Mouse (Mus musculus): ENCODE results near the gene Itk.

Gene Itk

DNA sequence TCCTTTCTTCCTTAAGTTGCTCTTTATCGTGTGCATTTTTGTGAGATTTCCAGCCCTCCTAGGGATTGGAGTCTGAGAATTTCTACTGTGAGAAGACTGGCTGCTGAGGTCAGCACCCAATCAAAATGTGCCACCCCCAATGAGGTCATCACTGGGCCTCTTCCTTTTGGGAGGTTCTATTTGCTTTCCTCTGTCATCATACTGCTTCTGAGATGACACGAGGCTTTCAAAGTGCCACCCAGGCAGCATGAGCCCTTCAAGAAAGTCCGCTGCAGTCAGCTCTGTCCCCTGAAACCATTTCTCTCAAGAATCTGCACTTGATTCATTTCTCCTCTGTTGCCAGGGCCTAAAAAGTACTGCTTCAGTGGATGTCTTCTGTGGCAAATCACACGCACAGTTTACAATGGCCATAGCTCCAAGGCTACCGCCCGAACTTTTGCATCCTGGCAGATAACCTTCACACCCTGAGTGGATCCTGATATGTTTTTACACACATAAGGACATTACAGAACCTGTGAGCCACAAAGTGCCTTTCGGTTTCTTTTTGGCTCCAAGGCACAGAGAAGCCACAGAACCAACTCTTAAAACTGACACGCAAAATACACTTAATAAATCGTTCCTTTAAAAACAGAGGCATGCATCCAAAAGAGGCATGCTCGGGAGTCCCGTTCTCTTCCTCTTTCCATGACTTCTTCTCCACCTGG, 80.9 kb downstream of the Itk start:
- in situ Hi-C loops (cut with MseI, MboI): no loop called here

GRCm38 (mm10) chr11:46307768-46308167, 81.5 kb downstream of the Itk start:
- in situ Hi-C loops (cut with MseI, MboI): no loop called here

DNA sequence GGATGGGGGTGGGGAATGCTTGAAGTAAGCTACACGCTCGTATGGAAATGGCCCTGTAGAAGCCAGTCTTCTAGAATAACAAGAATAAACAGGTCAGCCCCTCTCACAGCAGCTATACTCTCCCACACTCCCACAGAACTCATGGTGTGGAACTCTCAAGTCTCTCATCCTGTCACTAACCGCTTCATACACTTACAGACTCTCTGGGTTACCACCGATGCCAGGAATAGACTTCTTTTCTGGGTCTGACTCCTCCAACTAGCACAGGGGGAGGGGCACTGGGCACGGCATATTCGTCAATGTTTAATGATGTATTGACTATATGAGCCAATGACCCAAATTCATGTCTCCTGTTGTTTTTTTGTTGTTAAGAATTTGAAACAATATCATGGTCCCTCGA, 82.5 kb downstream of the Itk start:
- in situ Hi-C loops (cut with MseI, MboI): no loop called here

DNA sequence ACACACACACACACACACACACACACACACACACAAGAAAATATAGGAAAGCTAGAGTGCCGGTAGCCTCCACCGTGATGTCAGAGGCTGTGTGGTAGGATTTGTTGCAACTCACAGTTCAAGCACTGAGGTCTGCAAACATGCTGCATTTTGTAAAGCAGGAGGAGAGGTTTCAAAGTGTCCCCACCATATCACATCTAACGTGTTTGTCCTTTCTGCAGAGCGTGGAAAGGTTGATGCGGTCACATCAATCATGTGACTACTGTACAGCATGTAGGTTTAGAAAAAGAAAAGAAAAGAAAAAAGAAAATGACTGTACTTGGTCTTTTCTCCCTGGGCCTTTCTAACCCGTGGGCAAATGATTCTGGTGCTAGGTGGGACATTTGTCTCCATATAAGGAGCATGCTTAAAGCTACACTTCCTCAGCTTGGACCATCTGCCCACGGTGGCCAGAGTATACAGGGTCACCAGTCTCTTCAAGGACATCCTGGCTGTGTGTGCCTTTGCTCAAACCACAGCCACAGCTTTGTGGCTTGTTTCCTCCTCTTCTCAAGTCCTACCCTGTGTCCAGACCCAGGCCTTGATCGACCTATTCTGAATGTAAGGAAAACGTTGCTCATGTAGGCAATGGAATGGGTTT, 83.3 kb downstream of the Itk start:
- in situ Hi-C loops (cut with MseI, MboI): no loop called here

GRCm38 (mm10) chr11:46304864-46305710, 84.2 kb downstream of the Itk start:
- in situ Hi-C loops (cut with MseI, MboI): no loop called here

DNA sequence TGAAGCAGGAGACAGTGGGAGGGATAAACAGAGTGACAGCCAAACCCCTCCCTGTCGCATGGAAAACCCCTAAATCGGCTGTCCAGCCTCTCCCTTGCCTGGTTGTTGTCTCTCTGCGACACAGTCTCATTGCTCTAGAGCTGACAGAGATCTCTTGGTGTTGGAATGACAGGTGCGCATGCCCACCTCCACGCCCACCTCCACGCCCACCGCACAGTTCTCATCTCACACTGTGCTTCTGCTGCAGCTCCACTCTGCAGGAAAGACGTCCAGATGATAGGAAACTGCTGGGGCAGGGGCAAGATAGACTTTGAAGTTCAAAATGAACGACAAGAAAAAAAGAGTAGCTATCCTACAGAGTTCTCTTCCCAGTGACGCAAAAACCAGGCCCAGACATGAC, 85.2 kb downstream of the Itk start:
- in situ Hi-C loops (cut with MseI, MboI): no loop called here

DNA sequence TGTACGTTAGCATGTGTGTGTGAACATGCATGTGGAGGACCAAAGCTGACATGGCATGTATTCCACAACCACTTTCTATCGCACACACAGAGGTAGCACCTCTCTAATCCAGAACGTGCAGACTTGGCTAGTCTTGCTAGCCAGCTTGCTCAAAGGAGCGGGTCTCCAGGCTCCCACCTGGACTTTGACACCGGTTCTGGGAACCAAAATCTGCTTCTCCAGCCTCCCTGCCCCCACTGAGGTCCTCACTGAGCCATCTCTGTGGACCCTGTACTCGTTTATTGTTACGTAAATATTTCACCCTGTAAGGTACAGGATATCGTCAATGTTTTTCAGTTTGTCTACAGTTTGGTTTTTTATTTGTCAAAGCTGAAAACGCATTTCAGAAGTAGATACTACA, 86.8 kb downstream of the Itk start:
- in situ Hi-C loops (cut with MseI, MboI): no loop called here

DNA sequence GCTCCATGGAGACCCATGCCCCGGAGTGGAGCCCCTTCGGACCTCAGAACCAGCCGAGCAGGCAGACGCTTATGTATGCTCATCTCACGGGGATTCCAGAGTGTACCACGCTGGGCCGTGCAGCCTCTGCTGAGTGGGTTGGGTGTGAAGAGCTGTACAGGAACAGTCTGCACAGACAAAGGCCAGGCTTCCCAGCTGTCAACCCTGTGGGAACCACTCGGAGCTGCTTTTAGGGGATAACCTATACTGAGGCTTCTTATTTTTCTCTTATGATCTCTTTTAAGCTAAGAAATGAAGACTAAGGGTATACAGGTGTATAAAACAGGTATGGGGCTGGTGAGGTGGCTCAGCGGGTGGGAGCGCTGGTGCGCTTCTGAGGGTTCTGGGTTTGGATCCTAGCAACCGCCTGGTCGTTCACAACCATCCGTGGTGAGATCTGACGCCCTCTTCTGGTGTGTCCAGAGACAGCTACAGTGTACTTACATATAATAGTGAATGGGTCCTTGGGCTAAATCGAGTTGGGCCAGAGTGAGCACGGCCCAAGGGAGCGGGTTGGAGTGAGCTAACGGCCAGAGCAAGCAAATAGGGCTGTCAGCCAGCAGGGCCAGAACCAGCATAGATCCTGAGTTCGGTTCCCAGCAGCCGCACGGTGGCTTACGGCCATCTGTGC, 87.6 kb downstream of the Itk start:
- in situ Hi-C loops (cut with MseI, MboI): no loop called here

- in situ Hi-C loops (cut with MseI, MboI): no loop called here
Measured at GRCm38 (mm10) chr11:46299901-46300300, 89.4 kb downstream of the Itk start.

- in situ Hi-C loops (cut with MseI, MboI): no loop called here
Measured at GRCm38 (mm10) chr11:46298889-46299785, 90.2 kb downstream of the Itk start.

GRCm38 (mm10) chr11:46294390-46294789, 94.9 kb downstream of the Itk start:
- in situ Hi-C loops (cut with MseI, MboI): no loop called here

GRCm38 (mm10) chr11:46293491-46293890, 95.8 kb downstream of the Itk start:
- in situ Hi-C loops (cut with MseI, MboI): no loop called here

DNA sequence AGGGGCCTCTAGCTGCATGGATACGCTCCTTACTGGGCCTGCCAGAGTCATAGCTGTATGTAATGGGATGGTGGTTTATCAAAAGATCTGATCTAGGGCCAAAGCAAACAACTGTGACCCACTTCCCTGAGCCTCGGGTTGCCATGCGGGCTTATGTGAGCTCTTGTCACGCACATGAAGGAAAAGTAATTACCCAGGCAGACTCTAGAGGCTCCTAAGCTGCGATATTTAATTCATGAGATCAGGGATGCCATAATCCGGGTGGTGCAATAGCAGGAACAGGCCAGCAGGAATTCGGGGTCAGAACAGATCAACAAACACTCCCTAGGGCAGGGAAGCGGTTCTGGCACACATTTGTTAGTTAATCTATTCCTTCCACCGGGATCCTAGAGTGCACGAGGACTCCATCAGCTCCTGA, 98.3 kb downstream of the Itk start:
- in situ Hi-C loops (cut with MseI, MboI): no loop called here

DNA sequence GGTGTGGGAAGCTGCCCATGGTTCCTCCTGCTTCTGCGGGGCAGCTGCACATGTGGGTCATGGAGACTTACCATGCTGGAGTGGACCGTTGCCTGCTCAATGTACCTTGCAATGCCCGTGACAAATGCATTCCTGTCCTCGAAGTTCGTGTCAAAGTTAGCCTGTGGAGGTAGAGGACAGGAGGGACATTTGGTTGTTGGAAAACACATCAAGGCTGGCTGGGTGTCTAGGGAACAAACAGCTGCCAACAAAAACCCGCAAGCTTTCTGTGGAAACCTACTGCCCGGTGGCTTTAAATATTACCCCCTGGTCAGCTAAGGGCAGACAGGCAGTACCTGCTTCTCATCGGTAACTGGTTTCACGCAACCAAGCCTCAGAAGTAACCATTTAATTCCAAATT, 99.8 kb downstream of the Itk start:
- in situ Hi-C loops (cut with MseI, MboI): no loop called here

DNA sequence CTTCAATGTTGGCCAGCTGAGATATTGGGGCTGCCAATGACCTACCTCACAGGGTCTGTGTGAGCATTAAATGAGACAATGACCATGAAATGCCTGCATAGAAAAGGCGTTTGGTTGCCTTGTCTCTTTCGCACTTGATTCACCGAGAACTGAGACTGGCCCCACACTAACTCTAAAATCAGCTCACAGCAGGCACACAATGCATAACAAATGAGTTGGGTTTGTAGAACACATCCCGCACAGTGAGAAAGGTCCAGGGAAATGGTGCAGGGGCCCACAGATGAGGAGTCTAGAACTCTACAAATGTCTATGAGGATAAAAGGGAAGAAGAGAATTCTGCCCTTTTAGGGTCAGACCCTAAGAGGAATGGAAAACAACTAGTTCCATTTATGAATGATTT, 100.3 kb downstream of the Itk start:
- in situ Hi-C loops (cut with MseI, MboI): no loop called here

DNA sequence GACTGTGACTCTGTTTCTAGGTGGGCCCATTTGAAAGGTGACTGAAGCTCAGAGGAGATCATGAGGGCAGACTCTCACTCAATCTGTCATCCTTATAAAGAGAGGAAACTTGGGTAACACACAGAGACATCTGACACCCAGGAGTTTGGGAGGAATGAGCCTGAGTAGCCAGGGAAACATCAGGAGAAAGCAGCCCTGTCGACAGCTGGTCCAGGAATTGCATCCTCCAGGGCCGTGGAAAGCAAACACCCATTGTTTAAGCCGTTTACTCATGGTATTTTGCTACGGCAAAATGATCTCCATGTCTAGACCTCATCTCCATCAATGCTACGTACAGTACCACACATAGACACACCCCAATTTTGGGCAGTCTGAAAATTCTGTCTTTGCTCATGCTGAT, 101.2 kb downstream of the Itk start:
- in situ Hi-C loops (cut with MseI, MboI): no loop called here

- in situ Hi-C loops (cut with MseI, MboI): no loop called here
Measured at GRCm38 (mm10) chr11:46286803-46287202, 102.5 kb downstream of the Itk start.

DNA sequence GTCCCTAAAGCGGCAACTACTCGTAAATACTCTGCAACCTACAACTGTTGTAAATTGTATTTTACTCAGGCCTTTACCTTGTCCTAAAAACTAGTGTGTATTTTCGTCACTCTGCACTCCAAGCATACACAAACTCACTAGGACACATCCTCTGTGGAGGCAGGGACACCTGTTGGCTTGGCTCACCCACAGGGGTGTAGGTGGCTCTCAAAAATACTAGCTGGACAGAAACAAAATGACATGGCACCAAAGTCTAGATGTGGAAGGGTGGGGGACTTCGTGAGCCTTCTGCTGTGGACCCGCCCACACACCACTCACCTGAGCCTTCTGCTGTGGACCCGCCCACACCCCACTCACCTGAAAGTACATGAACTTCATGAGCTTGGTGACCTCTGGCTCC, 105.5 kb downstream of the Itk start:
- in situ Hi-C loops (cut with MseI, MboI): no loop called here

GRCm38 (mm10) chr11:46282612-46283011, 106.7 kb downstream of the Itk start:
- in situ Hi-C loops (cut with MseI, MboI): no loop called here

GRCm38 (mm10) chr11:46278709-46279108, 110.6 kb downstream of the Itk start:
- in situ Hi-C loops (cut with MseI, MboI): loop anchor here (5.0 to 10.0 kb wide), 2 partner anchors 154 to 156 kb away; partner anchors contain the start of gene Med7 (in 1 of the 2)

DNA sequence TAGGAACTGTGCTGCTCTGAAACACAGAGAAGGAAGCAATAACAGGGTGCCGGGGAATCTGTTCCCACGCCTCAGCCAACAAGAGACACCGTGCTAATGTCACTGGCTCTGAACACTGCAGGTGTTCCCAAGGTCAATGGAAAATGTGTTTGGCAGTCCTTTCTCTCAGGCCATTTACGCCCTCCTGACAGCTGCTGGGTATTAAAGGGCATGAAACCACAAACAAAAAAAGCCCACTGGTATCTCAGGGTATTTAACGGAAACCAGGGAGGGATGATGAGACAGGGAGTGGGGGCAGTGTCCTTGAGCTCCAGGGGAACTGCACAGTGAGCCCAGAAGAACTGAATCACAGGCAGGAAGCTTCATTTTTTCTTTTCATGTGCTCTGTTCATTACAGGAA, 111.2 kb downstream of the Itk start:
- in situ Hi-C loops (cut with MseI, MboI): loop anchor here (5.0 to 10.0 kb wide), 2 partner anchors 154 to 157 kb away; partner anchors contain the start of gene Med7 (in 1 of the 2)
